Mouse (Mus musculus) MN1 (cell line): ENCODE data around the gene Gm10778.

Source experiments
- DNase-seq: peaks from one replicate; pipeline ENCODE4 v3.0.0-alpha.2; 2016; ENCODE audit warnings: low spot score

The Gm10778 gene

DNA sequence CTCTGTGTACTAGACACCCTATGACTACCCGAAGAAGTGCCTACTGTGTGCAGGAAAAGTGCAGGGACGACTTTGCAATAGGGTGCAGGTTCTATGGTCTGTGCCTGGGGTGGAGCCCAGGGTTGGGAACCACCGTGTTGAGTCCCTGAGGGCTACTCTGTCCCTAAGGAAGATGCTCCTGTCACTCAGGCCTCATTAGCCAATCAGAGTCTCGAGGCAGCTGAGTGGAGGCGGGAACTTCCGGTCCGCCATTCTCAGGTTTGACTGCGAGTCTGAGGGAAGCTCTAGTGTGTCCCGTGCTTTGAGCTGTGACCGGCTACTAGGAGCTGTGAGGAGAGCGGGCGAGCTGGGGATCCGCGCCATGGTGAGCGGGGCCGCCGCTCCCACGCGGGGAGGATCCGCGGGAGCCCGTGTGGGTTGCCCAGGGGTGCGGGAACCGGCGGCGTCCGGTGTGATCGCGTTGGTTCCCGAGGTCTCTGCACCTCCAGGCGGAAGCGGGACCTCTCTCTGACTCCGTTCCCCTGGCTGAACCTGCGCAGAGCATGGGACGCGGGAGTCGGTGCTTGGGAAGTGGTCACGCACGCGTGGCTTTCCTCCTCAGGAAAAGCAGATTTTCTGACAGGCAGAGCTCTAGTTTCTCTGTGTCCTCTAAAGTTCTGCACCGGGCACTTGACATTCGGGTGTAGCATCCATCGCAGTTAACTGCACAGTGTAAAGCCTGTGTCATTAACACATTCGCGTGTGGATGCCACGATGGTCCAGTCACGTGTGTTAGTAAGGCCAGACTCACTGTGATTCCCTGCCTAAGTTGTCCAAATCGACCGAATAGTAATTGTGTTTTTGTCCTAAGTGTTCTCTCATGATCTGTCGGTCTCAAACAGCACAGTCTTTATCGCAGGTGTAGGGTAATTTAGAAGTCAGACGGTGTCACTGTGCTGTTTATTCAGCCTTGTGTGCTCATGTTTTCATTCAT is at the start of gene Gm10778:
Gm10778 (plus strand) TSS at position 257 of the 973 bp plus-strand sequence.
- peak; percentile 96 for DNase-seq

GRCm38 (mm10) chr10:81599630-81600029 is 49.2 kb upstream of the Gm10778 start:
- DNase-seq: no peak

DNA sequence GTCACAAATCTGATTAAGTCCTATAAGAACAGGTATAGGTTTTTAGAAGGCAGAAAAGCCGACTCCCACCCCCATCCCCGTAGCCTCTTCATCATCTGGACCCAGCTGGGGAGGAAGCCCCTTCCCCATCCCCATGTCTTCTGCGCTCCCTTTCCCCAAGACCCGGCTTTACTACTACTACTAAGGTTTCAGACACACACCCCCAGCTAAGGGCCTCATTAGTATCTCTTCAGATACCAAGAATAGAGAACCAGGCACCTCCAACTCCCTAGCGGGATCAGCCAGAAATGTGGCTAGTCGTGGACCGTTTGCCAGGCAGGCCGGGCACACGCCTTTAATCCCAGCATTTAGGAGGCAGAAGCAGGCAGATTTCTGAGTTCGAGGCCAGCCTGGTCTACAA is 48.8 kb upstream of the Gm10778 start:
- no peak for DNase-seq

DNA sequence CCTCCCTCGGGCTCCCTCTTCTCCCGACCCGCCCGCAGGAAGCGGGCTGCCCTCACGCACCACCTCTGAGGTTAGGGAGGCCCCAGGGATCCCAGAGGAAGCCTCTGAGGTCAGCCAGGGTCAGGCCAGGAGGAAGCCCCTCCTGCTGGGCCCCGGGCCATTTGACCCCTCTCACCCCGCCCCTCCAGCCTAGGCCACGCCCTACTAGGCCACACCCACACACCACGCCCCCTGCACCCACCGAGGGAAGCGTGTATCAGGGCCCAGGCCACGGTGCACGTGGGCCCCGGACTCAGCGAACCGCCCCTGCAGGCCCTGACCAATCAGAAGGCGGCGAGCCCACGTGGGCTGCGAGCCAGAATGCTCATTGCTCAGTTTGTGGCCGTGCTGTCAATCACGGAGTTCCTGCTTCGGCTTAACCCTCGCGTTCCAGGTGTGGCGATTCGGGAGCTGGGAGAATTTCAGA is 48.1 kb upstream of the Gm10778 start, which contains the start of gene Tle6:
Tle6 (minus strand) TSS at position 336 of the 466 bp plus-strand sequence.
- DNase-seq: peak; percentile 98

- no peak for DNase-seq
Observed at GRCm38 (mm10) chr10:81601396-81601905, 47.4 kb upstream of the Gm10778 start.

DNA sequence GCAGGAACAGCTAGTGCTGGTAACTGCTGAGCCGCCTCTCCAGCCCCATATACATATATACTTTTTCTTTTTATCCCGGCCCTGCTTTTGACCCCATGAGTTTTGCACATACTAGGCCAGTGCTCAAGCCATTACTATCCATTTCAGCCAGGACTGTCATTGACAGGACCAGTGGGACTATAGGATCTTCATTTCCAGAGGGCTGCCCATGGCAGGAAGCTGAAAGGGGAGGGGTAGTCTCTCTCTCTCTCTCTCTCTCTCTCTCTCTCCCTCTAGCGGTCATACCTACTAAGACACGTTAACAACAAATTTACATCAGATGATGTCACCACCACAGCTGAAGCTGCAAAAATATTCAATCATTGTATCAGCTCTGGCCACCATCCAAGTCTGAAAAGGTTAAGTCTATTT is 46.1 kb upstream of the Gm10778 start:
- DNase-seq: peak; percentile 86

DNA sequence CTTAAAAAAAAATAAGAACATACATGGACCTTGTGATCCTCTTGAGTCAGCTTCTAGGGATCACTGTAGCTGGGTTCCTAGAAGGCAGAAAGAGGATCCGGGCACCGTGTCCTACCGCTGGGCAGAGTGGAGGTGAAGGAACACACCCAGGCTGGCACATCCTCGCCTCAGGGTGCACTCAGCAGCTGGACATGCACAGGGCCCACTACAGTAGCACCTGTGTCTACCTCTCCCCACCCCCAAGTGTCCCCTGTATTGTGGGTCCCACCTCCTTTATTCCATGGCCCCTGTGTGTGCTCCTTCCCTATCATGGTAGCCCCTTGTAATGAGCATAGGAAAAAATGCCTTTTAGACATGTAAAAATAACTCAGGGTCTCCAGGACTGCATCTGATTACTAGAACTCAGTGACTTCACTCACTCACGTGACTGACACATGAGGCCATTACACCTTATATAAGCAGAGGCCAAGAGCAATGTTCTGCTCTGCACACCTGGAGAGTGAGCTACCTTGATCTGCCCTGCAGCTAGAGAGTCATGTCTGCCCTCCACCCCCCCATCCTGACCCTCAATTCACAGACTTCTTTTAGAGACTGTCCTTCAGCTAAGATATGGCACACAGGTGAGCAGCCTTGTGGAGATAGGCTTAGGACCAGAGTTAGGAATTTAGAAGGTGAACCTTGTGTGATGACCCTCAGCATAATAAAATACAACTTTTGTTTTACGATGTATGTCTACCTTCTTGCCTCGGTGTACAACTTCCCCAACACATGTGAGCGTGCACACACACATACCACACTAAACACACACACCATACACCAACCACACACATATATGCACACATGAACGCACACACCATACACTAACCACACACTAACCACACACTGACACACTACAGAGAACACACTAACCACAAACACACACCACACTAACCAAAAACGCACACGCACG is 44.6 kb upstream of the Gm10778 start:
- DNase-seq: no peak

GRCm38 (mm10) chr10:81604968-81605665 is 43.7 kb upstream of the Gm10778 start:
- peak; percentile 94 for DNase-seq

DNA sequence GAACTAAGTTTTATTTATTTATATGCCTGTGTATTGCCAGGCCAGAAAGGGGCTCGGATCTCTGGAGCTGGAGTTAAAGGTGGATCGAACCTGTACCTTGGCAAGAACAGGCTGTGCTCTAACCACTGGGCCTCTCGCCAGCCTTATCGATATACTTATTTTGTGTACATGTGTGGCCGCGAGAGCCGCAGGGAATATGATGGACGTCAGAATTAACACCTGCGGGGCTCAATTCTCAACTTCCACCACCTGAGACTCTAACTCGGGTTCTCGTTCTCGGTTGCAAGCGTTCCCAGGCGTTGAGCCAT is 43.2 kb upstream of the Gm10778 start:
- no peak for DNase-seq

DNA sequence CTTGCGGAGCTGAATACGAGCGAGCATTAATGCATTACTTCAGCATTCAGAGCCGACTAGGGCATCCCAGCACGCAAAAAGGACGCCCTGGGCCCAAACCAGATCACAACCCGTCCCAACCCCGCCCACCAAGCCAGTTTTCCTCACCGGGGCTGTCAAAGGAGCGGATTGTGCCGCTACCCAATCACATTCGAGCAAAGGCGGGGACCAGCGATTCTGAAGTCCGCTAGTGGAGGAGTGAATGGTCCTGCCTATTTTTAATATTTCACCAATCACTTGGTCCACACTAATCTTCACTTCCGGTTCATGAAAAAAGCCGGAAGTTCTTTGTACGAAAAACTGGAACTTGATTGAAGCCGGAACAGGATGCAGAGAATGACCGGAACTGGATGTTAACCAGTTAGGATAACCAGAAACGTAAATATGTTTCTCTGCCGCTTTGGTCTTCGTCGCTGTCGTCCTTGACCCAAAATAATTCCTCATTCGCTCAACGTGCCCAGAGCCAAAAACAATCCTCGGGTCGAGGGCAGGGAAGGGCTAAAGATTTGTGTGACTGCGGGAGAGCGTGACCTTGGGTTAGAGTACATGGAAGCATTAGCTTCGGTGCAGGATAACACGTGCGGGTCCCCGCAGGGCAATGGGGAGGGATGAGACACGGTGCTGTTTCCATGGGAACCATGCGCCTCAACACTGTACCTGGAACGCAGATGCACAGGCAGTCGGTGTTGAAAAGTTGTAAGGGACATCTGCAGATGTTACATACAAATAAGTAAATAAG is 42.7 kb upstream of the Gm10778 start, which contains the start of gene BC025920:
BC025920 (plus strand) TSS at position 297 of the 778 bp plus-strand sequence.
- peak; percentile 99 for DNase-seq

DNA sequence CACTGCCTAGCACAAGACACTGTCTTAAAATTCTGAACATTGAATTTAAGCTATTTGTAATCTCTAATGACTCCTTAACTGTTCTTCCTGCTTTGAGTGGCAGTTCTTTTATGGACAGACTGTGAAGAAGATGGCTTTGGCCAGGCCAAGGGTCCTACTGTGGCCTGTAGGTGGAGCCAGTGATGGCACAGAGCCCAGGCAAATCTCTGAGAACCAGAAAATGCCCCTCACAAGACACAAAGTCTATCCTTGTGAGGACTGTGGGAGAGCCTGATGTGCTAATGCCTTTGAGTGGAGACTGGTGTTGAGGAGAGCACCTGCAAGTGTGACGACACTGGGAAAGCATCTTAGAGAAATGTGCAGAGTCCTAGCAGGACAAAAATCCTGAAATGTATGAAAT is 40.6 kb upstream of the Gm10778 start:
- no peak for DNase-seq

- DNase-seq: no peak
Observed at GRCm38 (mm10) chr10:81612779-81613178, 36.1 kb upstream of the Gm10778 start.

GRCm38 (mm10) chr10:81615486-81615885 is 33.4 kb upstream of the Gm10778 start:
- no peak for DNase-seq

GRCm38 (mm10) chr10:81619976-81620375 is 28.9 kb upstream of the Gm10778 start:
- no peak for DNase-seq

- no peak for DNase-seq
Observed at GRCm38 (mm10) chr10:81620786-81621185, 28.1 kb upstream of the Gm10778 start.

DNA sequence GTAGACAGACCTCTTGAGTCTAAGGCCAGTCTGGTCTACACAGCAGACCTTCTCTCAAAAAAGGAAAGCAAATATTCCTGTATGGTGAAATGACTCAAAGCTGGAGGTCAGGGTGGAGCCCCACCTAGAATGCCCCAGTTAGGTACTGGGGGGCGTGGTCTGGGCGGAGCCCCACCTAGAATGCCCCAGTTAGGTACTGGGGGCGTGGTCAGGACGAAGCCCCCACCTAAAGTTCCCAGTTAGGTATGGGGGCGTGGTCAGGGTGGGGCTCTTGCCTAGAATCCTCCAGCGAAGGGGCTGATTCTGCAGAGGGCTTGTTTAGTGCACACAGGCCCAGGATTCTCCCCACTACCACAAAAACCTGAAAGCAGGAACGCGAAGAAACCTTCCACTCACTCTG is 25.4 kb upstream of the Gm10778 start:
- no peak for DNase-seq

DNA sequence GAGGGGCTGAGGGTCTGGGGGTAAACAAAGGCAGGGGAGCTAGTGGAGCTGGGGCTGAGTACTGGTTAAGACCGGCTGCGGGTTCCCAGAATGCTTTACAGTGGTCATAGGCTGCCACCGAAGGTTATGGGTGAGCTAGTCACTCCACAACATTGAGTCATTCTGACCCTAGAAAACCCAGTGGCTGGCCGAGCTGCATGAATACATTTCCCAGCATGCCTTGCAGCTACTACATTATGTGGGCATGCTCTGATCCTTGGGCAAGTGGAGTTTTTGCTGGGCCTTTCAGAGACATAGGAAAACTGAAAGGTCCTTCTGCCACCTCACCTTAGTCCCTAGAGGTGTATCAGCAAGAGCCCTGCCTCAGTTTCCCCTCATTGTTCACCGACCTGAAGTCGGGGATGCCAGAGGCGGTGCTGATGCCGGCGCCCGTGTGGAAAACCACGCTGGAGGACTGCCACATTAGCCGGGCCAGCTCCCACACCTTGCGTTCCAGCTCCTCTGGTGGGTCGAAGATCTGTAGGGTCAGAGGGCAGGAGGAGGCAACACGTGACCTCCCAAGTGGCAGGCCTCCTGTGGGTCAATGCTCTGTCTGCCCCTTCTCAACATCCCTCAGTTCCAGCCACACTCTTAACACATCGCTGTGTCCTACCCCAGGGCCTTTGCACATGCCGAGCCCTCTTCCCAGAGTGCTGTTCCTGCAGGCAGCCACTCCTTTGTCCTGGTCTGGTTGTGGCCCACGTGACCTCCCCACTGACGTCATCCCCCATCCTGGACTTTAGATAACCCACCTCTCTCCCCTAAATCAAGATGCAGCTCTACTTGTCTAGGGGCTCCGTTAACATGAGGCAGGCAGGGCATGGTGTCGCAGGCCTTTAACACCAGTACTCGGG is 22.5 kb upstream of the Gm10778 start:
- no peak for DNase-seq

DNA sequence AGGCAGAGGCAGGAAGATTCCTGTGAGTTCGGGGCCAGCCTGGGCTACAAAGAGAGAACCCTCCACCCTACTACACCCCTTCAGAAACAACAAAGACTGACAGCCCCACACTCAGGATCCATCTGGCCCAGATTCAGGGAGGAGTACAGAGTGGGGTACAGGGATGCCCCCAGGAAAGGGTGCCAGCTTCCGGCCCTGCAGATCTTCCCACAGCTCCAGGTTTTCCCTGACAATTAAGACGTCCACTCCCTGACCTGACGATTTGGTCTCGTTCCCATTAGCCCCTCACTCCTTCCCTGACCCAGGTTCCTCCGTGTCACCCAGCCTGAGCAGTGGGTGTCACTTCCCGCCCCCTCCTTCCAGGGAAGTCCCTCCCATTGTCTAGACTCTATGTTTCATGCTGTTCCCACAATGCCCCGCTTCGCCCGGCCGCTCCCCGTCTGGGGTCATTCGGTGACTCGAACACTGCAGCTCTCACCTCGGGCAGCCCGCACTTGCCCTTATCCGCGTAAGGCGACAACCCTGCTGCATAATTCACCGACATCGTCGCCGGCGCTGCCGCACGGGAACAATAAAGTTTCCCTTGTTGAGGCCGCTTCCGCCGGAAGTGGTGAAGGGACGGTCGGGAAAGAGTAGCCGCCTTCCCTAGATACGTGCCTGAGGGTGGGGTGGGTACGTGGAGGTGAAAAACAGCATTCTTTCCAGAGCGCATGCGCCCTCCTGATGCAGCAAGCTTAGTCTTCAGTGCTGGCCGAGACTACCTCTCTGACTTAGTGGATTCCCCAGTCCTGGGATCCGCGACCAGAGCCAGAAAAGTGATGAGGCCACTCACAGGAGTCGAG is 21.6 kb upstream of the Gm10778 start, which contains the start of gene Sirt6:
Sirt6 (minus strand) TSS at position 804 of the 842 bp plus-strand sequence.
- DNase-seq: peak; percentile 95

DNA sequence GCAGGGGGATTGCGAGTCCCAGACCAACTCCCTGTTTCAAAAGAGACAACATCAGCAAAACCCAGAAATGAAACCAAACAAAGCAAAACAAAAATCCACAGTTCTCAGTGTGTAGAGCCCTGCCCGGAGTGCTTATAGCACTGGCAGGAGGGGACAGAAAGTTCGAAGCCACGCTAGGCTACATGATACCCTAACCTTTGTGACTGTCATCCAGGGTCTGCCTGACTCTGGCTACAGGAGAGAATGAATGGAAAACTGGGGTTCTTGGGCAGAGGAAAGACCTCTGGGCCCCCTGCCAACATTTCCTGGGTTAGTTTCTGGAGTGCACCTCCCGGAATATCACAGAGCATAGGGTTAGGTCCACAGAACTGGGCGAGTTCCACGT is 21.0 kb upstream of the Gm10778 start:
- DNase-seq: no peak
